Mouse (Mus musculus) forebrain, postnatal 0 days (tissue): Measurements from ENCODE around the gene Rnf44. TPM values are rescaled to one million over a fixed set of nuclear protein-coding genes. Genes with fewer than 3 reads are reported as not detected.

Experiments
- ATAC-seq: fragments of 200-750 bp; cut with Nextera tagmentation; 2 replicates; pipeline ENCODE4 v1.8.0; 2017; ENCODE audit warnings: mild to moderate bottlenecking, moderate library complexity
- DNase-seq: peaks from one replicate; pipeline ENCODE4 v3.0.0-alpha.2; 2015
- H3K27ac ChIP-seq: fragments of 300-500 bp; sonication (generic); 2 replicates; pipeline ENCODE4 v1.5.1; 2014; ENCODE audit warnings: low read depth, mild to moderate bottlenecking, antibody characterized with exemption, low read length, moderate library complexity, mixed read lengths
- H3K27me3 ChIP-seq: fragments of 300-500 bp; sonication (generic); 2 replicates; pipeline ENCODE4 v1.6.1; 2014; ENCODE audit warnings: mild to moderate bottlenecking, low read length, mixed read lengths; ENCODE audit not compliant: insufficient read depth
- H3K36me3 ChIP-seq: fragments of 300-500 bp; sonication (generic); 2 replicates; pipeline ENCODE4 v1.6.1; 2014; ENCODE audit warnings: mild to moderate bottlenecking, moderate library complexity; ENCODE audit not compliant: insufficient read depth
- H3K4me1 ChIP-seq: fragments of 300-500 bp; sonication (generic); 2 replicates; pipeline ENCODE4 v1.6.1; 2014; ENCODE audit warnings: antibody characterized with exemption; ENCODE audit not compliant: insufficient read depth
- H3K4me2 ChIP-seq: fragments of 300-500 bp; sonication (generic); 2 replicates; pipeline ENCODE4 v1.6.1; 2014; ENCODE audit warnings: low read depth, mild to moderate bottlenecking, moderate library complexity
- H3K4me3 ChIP-seq: fragments of 300-500 bp; sonication (generic); 2 replicates; pipeline ENCODE4 v1.5.1; 2014; ENCODE audit warnings: low read depth, low read length, mixed read lengths
- H3K9ac ChIP-seq: fragments of 300-500 bp; sonication (generic); 2 replicates; pipeline ENCODE4 v1.6.1; 2014; ENCODE audit warnings: mild to moderate bottlenecking
- H3K9me3 ChIP-seq: fragments of 300-500 bp; sonication (generic); 2 replicates; pipeline ENCODE4 v1.6.1; 2016; ENCODE audit warnings: low read length
- CTCF ChIP-seq: sonication (generic); IDR thresholded peaks from 2 replicates; pipeline ENCODE4 v1.5.1; 2016; ENCODE audit warnings: antibody characterized with exemption, control low read depth, low read depth
- WGBS: fragments of 180-500 bp; shearing (Covaris S2); extraction: QIAGEN DNeasy Blood & Tissue Kit; methylation state at CpG from one replicate; pipeline ENCODE4 v1.1.7; 2014; 5-methylcytosine and 5-hydroxymethylcytosine counted together
- polyA plus RNA-seq: library from polyadenylated mRNA; unstranded; fragments of >200 nt; fragmentation: Nextera tagmentation; extraction: Ambion mirVana; gene quantifications from 2 replicates; pipeline ENCODE4 v1.2.1, GENCODE M21; 2015
- total RNA-seq: library from RNA; depleted of rRNA; stranded (reverse); fragments of >200 nt; gene quantifications from 2 replicates; pipeline ENCODE4 v1.2.3, GENCODE M21; 2014; rRNA removed

Rnf44 gene
- total and polyA plus RNA-seq, 2 experiments from 2014 or later, result 50.8 to 56.3 TPM

DNA sequence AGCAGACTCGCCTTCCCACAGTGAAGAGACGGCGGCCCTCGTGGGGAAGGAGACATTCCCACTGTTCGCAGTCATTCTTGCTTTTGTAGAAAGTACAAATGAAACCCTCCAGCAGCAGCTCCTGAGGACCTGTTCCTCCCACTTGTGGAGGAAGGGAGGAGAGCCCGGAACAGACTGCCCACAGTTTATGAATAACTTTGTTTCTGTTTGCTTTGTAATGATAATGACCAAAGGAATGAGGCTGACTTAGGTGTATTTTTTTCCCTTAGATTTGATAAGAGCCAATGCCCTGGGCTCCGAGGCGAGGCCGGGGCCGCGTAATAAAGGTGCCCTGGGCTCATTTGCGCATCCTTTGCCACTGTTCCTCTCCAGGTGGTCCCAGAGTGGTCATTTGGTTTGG is 32.3 kb downstream of the Rnf44 start:
- WGBS, result 84% methylated on average over 12 of the region's 12 CpGs
- Histone ChIP-seq H3K9me3 (no peaks in the 10 kb centered on the region), H3K9ac (no peak overlapping the region), H3K4me3 (no peak overlapping the region), H3K27me3 (no peaks in the 10 kb centered on the region), H3K36me3 (peaks cover 67% of the 10 kb centered on the region), H3K27ac (no peak overlapping the region), H3K4me2 (no peak overlapping the region), H3K4me1 (no peaks in the 10 kb centered on the region)
- ATAC-seq (no peak), DNase-seq (no peak)
- TF ChIP-seq CTCF, result no peak

GRCm38 (mm10) chr13:54660877-54661276 is 32.8 kb downstream of the Rnf44 start:
- TF ChIP-seq CTCF, result no peak
- 54% methylated on average over 5 of the region's 5 CpGs for WGBS
- Histone ChIP-seq H3K4me3 (no peak overlapping the region), H3K36me3 (peaks cover 72% of the 10 kb centered on the region), H3K9me3 (no peaks in the 10 kb centered on the region), H3K4me2 (no peak overlapping the region), H3K27ac (no peak overlapping the region), H3K27me3 (no peaks in the 10 kb centered on the region), H3K9ac (no peak overlapping the region), H3K4me1 (no peaks in the 10 kb centered on the region)
- no peak for ATAC-seq
- DNase-seq, result no peak

DNA sequence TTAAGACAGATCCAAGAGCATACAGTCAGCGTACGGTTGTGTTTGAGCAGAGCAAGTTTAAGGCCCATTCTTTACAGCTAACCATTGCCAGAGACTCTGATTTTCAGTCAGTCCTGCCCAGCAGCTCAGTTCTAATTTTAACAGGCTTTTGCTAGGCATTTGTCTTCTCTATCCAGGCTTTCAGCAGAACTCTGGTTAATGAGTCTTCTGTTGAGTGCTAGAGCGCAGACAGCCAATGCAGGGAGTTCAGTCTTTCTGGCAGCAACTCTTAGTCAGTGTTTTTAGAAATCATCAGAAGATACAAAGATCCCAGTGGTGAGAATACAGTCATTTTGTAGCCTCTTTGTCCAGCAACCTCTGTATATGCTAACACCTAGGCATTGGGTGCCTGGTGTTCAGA is 43.2 kb downstream of the Rnf44 start:
- H3K4me1 ChIP-seq, result no peaks in the 10 kb centered on the region
- H3K36me3 ChIP-seq, result peaks cover 91% of the 10 kb centered on the region
- no peaks in the 10 kb centered on the region for H3K9me3 ChIP-seq
- H3K4me3 ChIP-seq, result no peak overlapping the region
- ATAC-seq, result no peak
- no peak overlapping the region for H3K27ac ChIP-seq
- no peak for DNase-seq
- no peak overlapping the region for H3K9ac ChIP-seq
- no peaks in the 10 kb centered on the region for H3K27me3 ChIP-seq
- no peak overlapping the region for H3K4me2 ChIP-seq
- no peak for TF ChIP-seq CTCF
- WGBS, result 95% methylated on average over 3 of the region's 3 CpGs

DNA sequence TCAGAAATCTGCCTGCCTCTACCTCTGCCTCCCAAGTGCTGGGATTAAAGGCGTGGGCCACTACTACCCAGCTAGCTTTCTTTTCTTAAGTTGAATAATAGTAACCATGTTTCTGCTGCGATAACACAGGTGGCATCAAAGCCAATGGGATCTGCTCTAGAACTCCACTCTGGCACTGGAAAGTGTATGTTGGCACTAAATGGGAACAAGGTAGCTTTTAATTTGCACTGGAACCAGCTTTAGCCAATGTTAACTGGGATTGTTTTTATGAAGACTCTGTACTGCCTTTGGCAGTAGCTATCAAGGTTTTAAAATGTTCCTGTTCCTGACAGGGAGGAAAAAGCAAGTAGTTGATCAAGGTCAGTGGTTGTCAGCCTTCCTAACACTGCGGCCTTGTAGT is 58.7 kb downstream of the Rnf44 start:
- Histone ChIP-seq H3K4me1 (no peaks in the 10 kb centered on the region), H3K36me3 (peaks cover 5% of the 10 kb centered on the region), H3K4me2 (no peak overlapping the region), H3K9ac (no peak overlapping the region), H3K4me3 (no peak overlapping the region), H3K9me3 (no peaks in the 10 kb centered on the region), H3K27ac (no peak overlapping the region), H3K27me3 (no peaks in the 10 kb centered on the region)
- DNase-seq, result no peak
- WGBS, result 93% methylated on average over 3 of the region's 3 CpGs
- TF ChIP-seq CTCF, result no peak
- ATAC-seq, result no peak

DNA sequence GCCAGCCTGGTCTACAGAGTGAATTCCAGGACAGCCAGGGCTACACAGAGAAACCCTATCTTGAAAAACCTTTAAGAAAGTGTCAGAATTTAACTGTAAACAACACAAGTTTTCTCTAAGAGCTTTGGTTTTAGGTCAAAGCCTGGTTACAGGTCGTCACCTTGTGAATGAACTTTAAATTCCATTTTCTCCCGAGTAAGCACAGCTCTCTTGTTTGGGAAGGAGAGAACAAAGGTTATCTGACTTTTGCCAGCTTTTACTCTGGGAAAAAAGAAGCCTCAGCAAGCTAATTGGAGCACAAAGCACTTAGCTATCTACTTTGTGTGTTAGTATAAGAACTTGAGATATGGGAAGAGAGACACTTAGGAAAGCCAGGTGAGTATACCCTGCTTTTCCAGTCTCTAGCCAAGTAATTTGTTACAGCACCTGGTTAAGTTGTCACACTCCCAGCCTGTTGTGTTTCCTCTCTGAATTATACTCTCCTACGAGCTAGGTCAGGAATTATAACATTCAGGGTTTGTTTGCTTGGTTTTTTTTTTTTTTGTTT is 60.9 kb downstream of the Rnf44 start:
- H3K27ac ChIP-seq, result no peak overlapping the region
- DNase-seq (no peak), ATAC-seq (no peak)
- no peak overlapping the region for H3K4me2 ChIP-seq
- no peak for TF ChIP-seq CTCF
- no peaks in the 10 kb centered on the region for H3K9me3 ChIP-seq
- no peak overlapping the region for H3K4me3 ChIP-seq
- no peaks in the 10 kb centered on the region; the same call in 1 of the 2 replicates for H3K36me3 ChIP-seq
- 59% methylated on average over 3 of the region's 3 CpGs for WGBS
- no peak overlapping the region for H3K9ac ChIP-seq
- H3K27me3 ChIP-seq, result no peaks in the 10 kb centered on the region
- H3K4me1 ChIP-seq, result no peaks in the 10 kb centered on the region

Other genes with a start within 250 kb of the Rnf44 start
- gene Thoc3, start 225.1 kb downstream of the Rnf44 start, total RNA-seq, result 51.5 and 57.0 TPM in 2 replicates
- 102 and 108 TPM in 2 replicates for gene Thoc3, start 225.1 kb downstream of the Rnf44 start, polyA plus RNA-seq
- 21.2 and 21.7 TPM in 2 replicates for gene Simc1, start 190.1 kb downstream of the Rnf44 start, total RNA-seq
- 7.4 and 9.1 TPM in 2 replicates for gene Simc1, start 190.1 kb downstream of the Rnf44 start, polyA plus RNA-seq
- gene 4833439L19Rik, start 128.5 kb downstream of the Rnf44 start, total RNA-seq, result 184 and 216 TPM in 2 replicates
- 235 and 263 TPM in 2 replicates for gene 4833439L19Rik, start 128.5 kb downstream of the Rnf44 start, polyA plus RNA-seq
- gene Arl10, start 118.9 kb downstream of the Rnf44 start, total RNA-seq, result 123 and 163 TPM in 2 replicates
- 58.3 and 69.5 TPM in 2 replicates for gene Arl10, start 118.9 kb downstream of the Rnf44 start, polyA plus RNA-seq
- 37.5 and 44.6 TPM in 2 replicates for gene Nop16, start 103.8 kb downstream of the Rnf44 start, total RNA-seq
- 58.0 and 64.6 TPM in 2 replicates for gene Nop16, start 103.8 kb downstream of the Rnf44 start, polyA plus RNA-seq
- 110 and 148 TPM in 2 replicates for gene Higd2a, start 103.7 kb downstream of the Rnf44 start, total RNA-seq
- gene Higd2a, start 103.7 kb downstream of the Rnf44 start, polyA plus RNA-seq, result 326 and 343 TPM in 2 replicates
- gene Cltb, start 82.6 kb downstream of the Rnf44 start, total RNA-seq, result 224 and 233 TPM in 2 replicates
- gene Cltb, start 82.6 kb downstream of the Rnf44 start, polyA plus RNA-seq, result 278 and 284 TPM in 2 replicates
- 54.5 and 60.5 TPM in 2 replicates for gene Faf2, start 72.1 kb downstream of the Rnf44 start, total RNA-seq
- 35.0 and 49.3 TPM in 2 replicates for gene Faf2, start 72.1 kb downstream of the Rnf44 start, polyA plus RNA-seq
- 0.76 and 0.85 TPM in 2 replicates for gene Cdhr2, start 7.6 kb upstream of the Rnf44 start, total RNA-seq
- gene Cdhr2, start 7.6 kb upstream of the Rnf44 start, polyA plus RNA-seq, result 0.24 and 0.53 TPM in 2 replicates
- 213 and 219 TPM in 2 replicates for gene Gprin1, start 56.0 kb upstream of the Rnf44 start, total RNA-seq
- 37.1 and 39.0 TPM in 2 replicates for gene Gprin1, start 56.0 kb upstream of the Rnf44 start, polyA plus RNA-seq
- gene Sncb, start 72.7 kb upstream of the Rnf44 start, total RNA-seq, result 32.7 and 38.1 TPM in 2 replicates
- 122 and 137 TPM in 2 replicates for gene Sncb, start 72.7 kb upstream of the Rnf44 start, polyA plus RNA-seq
- gene Eif4e1b, start 90.1 kb upstream of the Rnf44 start, total RNA-seq, result not detected in 2 replicates
- gene Eif4e1b, start 90.1 kb upstream of the Rnf44 start, polyA plus RNA-seq, result not detected in 2 replicates
- gene Tspan17, start 95.5 kb upstream of the Rnf44 start, total RNA-seq, result 26.5 and 28.3 TPM in 2 replicates
- 44.2 and 61.1 TPM in 2 replicates for gene Tspan17, start 95.5 kb upstream of the Rnf44 start, polyA plus RNA-seq